Mouse (Mus musculus) MEL (cell line): ENCODE data around the gene Gtpbp4. TPM values are rescaled to one million over a fixed set of nuclear protein-coding genes. Genes with fewer than 3 reads are reported as not detected.
"Not testable (repeated sequence)": the region's sequence is repeated elsewhere in the genome, so short reads cannot be mapped to it uniquely, and the experiment has no call there.

Source experiments
- DNase-seq: peaks from one replicate; pipeline ENCODE4 v3.0.0; 2011; ENCODE audit warnings: low read depth, low spot score
- H3K27ac ChIP-seq: 2 replicates; pipeline ENCODE4 v1.5.1; 2012; ENCODE audit warnings: low read depth, mild to moderate bottlenecking, control low read depth, low read length, moderate library complexity; ENCODE audit not compliant: control insufficient read depth
- H3K27me3 ChIP-seq, 2 experiments: fragments of 150-350 bp in 1 of 2; sonication (generic) in 1 of 2; 2 replicates each; pipeline ENCODE4 v1.6.1; 2012; ENCODE audit warnings: low read length in 2 of 2, mild to moderate bottlenecking in 2 of 2, improper control_type of control experiment in 1 of 2, moderate library complexity in 1 of 2; ENCODE audit not compliant: insufficient read depth in 2 of 2, control insufficient read depth in 1 of 2
- H3K36me3 ChIP-seq, 2 experiments: 2 replicates each; pipeline ENCODE4 v1.6.1; 2012 to 2014; ENCODE audit warnings: low read length in 2 of 2, improper control_type of control experiment in 1 of 2, inconsistent platforms in 1 of 2, mild to moderate bottlenecking in 1 of 2; ENCODE audit not compliant: insufficient read depth in 2 of 2, control insufficient read depth in 1 of 2
- H3K4me1 ChIP-seq, 2 experiments: fragments of 150-350 bp in 1 of 2; sonication (generic) in 1 of 2; 2 replicates each; pipeline ENCODE4 v1.6.1; 2012; ENCODE audit warnings: low read length in 2 of 2, improper control_type of control experiment in 1 of 2, mild to moderate bottlenecking in 1 of 2; ENCODE audit not compliant: insufficient read depth in 2 of 2, control insufficient read depth in 1 of 2
- H3K4me3 ChIP-seq, 2 experiments: fragments of 150-350 bp in 1 of 2; sonication (generic) in 1 of 2; 2 replicates each; pipeline ENCODE4 v1.5.1; 2012; ENCODE audit warnings: low read depth in 2 of 2, low read length in 2 of 2, mild to moderate bottlenecking in 2 of 2, moderate library complexity in 2 of 2, control low read depth in 1 of 2, improper control_type of control experiment in 1 of 2; ENCODE audit not compliant: control insufficient read depth in 1 of 2, insufficient read depth in 1 of 2
- H3K79me2 ChIP-seq: 2 replicates; pipeline ENCODE4 v1.6.1; 2012; ENCODE audit warnings: mild to moderate bottlenecking, low read length, moderate library complexity; ENCODE audit not compliant: control insufficient read depth, poor library complexity, insufficient read depth
- H3K9ac ChIP-seq: 2 replicates; pipeline ENCODE4 v1.6.1; 2012; ENCODE audit warnings: low read depth, mild to moderate bottlenecking, control low read depth, low read length, moderate library complexity; ENCODE audit not compliant: control insufficient read depth, poor library complexity, severe bottlenecking
- H3K9me3 ChIP-seq: fragments of 150-350 bp; sonication (generic); replicated peaks from 2 replicates; pipeline ENCODE4 v1.6.1; 2012; ENCODE audit warnings: mild to moderate bottlenecking, low read length, improper control_type of control experiment, moderate library complexity; ENCODE audit not compliant: insufficient read depth
- BHLHE40 ChIP-seq: IDR thresholded peaks from 2 replicates; pipeline ENCODE4 v1.6.1; 2012; ENCODE audit warnings: low read depth, mild to moderate bottlenecking, inconsistent platforms, low read length, improper control_type of control experiment, borderline replicate concordance
- CHD1 ChIP-seq: IDR thresholded peaks from 2 replicates; pipeline ENCODE4 v1.6.1; 2012; ENCODE audit warnings: low read depth, mild to moderate bottlenecking, inconsistent platforms, low read length, improper control_type of control experiment
- CHD2 ChIP-seq: IDR thresholded peaks from 2 replicates; pipeline ENCODE4 v1.6.1; 2011; ENCODE audit warnings: low read length, improper control_type of control experiment
- ELF1 ChIP-seq: IDR thresholded peaks from 2 replicates; pipeline ENCODE4 v1.6.1; 2014; ENCODE audit warnings: low read depth, mild to moderate bottlenecking, inconsistent platforms, low read length, improper control_type of control experiment, moderate library complexity
- EP300 ChIP-seq, 2 experiments: IDR thresholded peaks; 2 replicates each; pipeline ENCODE4 v1.6.1; 2011; ENCODE audit warnings: improper control_type of control experiment in 2 of 2, low read length in 2 of 2, low read depth in 1 of 2, mild to moderate bottlenecking in 1 of 2
- ETS1 ChIP-seq: IDR thresholded peaks from 2 replicates; pipeline ENCODE4 v1.6.1; 2012; ENCODE audit warnings: low read depth, mild to moderate bottlenecking, inconsistent platforms, low read length, improper control_type of control experiment, moderate library complexity
- GABPA ChIP-seq: IDR thresholded peaks from 2 replicates; pipeline ENCODE4 v1.6.1; 2012; ENCODE audit warnings: low read depth, mild to moderate bottlenecking, inconsistent platforms, low read length, improper control_type of control experiment, moderate library complexity
- HCFC1 ChIP-seq: IDR thresholded peaks from 2 replicates; pipeline ENCODE4 v1.6.1; 2012; ENCODE audit warnings: low read depth, mild to moderate bottlenecking, inconsistent platforms, low read length, improper control_type of control experiment, moderate library complexity
- JUND ChIP-seq: IDR thresholded peaks from 2 replicates; pipeline ENCODE4 v1.6.1; 2011; ENCODE audit warnings: low read depth, mild to moderate bottlenecking, improper control_type of control experiment, low read length
- MAFK ChIP-seq: IDR thresholded peaks from 2 replicates; pipeline ENCODE4 v1.6.1; 2011; ENCODE audit warnings: low read depth, mild to moderate bottlenecking, low read length, improper control_type of control experiment, borderline replicate concordance
- MAX ChIP-seq: IDR thresholded peaks from 2 replicates; pipeline ENCODE4 v1.6.1; 2011; ENCODE audit warnings: low read length, improper control_type of control experiment
- MXI1 ChIP-seq: IDR thresholded peaks from 2 replicates; pipeline ENCODE4 v1.6.1; 2011; ENCODE audit warnings: mild to moderate bottlenecking, low read depth, low read length, improper control_type of control experiment
- MYB ChIP-seq: IDR thresholded peaks from 2 replicates; pipeline ENCODE4 v1.6.1; 2011; ENCODE audit warnings: mild to moderate bottlenecking, low read depth, low read length, improper control_type of control experiment
- MYC ChIP-seq: IDR thresholded peaks from 2 replicates; pipeline ENCODE4 v1.6.1; 2011; ENCODE audit warnings: low read depth, mild to moderate bottlenecking, low read length, improper control_type of control experiment, moderate library complexity
- NRF1 ChIP-seq: IDR thresholded peaks from 2 replicates; pipeline ENCODE4 v1.6.1; 2014; ENCODE audit warnings: low read depth, mild to moderate bottlenecking, inconsistent platforms, low read length, improper control_type of control experiment, moderate library complexity; ENCODE audit not compliant: poor library complexity, insufficient read depth, severe bottlenecking
- POLR2A ChIP-seq, 2 experiments: IDR thresholded peaks; 2 replicates each; pipeline ENCODE4 v1.6.1; 2011 to 2012; ENCODE audit warnings: low read length in 2 of 2, mild to moderate bottlenecking in 2 of 2, control low read depth in 1 of 2, improper control_type of control experiment in 1 of 2, low read depth in 1 of 2, moderate library complexity in 1 of 2; ENCODE audit not compliant: control insufficient read depth in 1 of 2, insufficient read depth in 1 of 2, poor library complexity in 1 of 2
- POLR2AphosphoS2 ChIP-seq: IDR thresholded peaks from 2 replicates; pipeline ENCODE4 v1.6.1; 2011; ENCODE audit warnings: low read length, improper control_type of control experiment
- SIN3A ChIP-seq: IDR thresholded peaks from 2 replicates; pipeline ENCODE4 v1.6.1; 2012; ENCODE audit warnings: low read length, improper control_type of control experiment, inconsistent platforms
- TCF12 ChIP-seq: IDR thresholded peaks from 2 replicates; pipeline ENCODE4 v1.6.1; 2014; ENCODE audit warnings: low read depth, mild to moderate bottlenecking, inconsistent platforms, low read length, improper control_type of control experiment, moderate library complexity
- UBTF ChIP-seq: IDR thresholded peaks from 2 replicates; pipeline ENCODE4 v1.6.1; 2012; ENCODE audit warnings: low read depth, mild to moderate bottlenecking, inconsistent platforms, low read length, improper control_type of control experiment, moderate library complexity, borderline replicate concordance; ENCODE audit not compliant: insufficient read depth
- USF1 ChIP-seq: IDR thresholded peaks from 2 replicates; pipeline ENCODE4 v1.6.1; 2014; ENCODE audit warnings: low read depth, mild to moderate bottlenecking, inconsistent platforms, low read length, improper control_type of control experiment, moderate library complexity
- USF2 ChIP-seq, 2 experiments: IDR thresholded peaks; 2 replicates each; pipeline ENCODE4 v1.6.1; 2011 to 2012; ENCODE audit warnings: improper control_type of control experiment in 2 of 2, low read length in 2 of 2, borderline replicate concordance in 1 of 2, inconsistent platforms in 1 of 2, low read depth in 1 of 2, mild to moderate bottlenecking in 1 of 2; ENCODE audit not compliant: insufficient read depth in 1 of 2
- ZMIZ1 ChIP-seq: IDR thresholded peaks from 2 replicates; pipeline ENCODE4 v1.6.1; 2012; ENCODE audit warnings: low read depth, mild to moderate bottlenecking, inconsistent platforms, low read length, improper control_type of control experiment, moderate library complexity
- ZNF384 ChIP-seq: IDR thresholded peaks from 2 replicates; pipeline ENCODE4 v1.6.1; 2012; ENCODE audit warnings: low read depth, mild to moderate bottlenecking, inconsistent platforms, low read length, improper control_type of control experiment
- polyA plus RNA-seq, 2 experiments: library from polyadenylated mRNA; stranded (reverse) in 1 of 2; unstranded in 1 of 2; fragments of >175 nt in 1 of 2; fragments of >200 nt in 1 of 2; gene quantifications; 2 replicates each; pipeline versions ENCODE4 v1.2.1 to v1.2.4; 2012; ENCODE audit warnings: low replicate concordance in 2 of 2, low read depth in 1 of 2; ENCODE audit not compliant: insufficient read length in 2 of 2, insufficient read depth in 1 of 2, missing spikeins in 1 of 2
- total RNA-seq: library from RNA; depleted of rRNA; stranded (reverse); fragments of 300-350 nt; gene quantifications from 2 replicates; pipeline ENCODE4 v1.2.3, GENCODE M21; 2012

Gene Gtpbp4
- total and polyA plus RNA-seq, 3 experiments: 121 to 172 (median 154) TPM

- no peak overlapping the region for H3K27ac ChIP-seq
- TF ChIP-seq USF2 (IDR thresholded peaks at IDR 0.05; ENCODE audit: borderline replicate concordance in 1 of 2, insufficient read depth in 1 of 2, low read depth in 1 of 2, low read length in 2 of 2) (no peak), MAFK (no peak), GABPA (no peak), MAX (no peak), USF1 (no peak), CHD1 (no peak), MYB (no peak), HCFC1 (no peak), POLR2A (IDR thresholded peaks at IDR 0.05; ENCODE audit: control insufficient read depth in 1 of 2, insufficient read depth in 1 of 2, low read depth in 1 of 2, low read length in 2 of 2, poor library complexity in 1 of 2) (no peak), ZNF384 (no peak), JUND (no peak), BHLHE40 (no peak), MYC (no peak), UBTF (no peak), ETS1 (no peak), CHD2 (no peak), POLR2AphosphoS2 (no peak), ZMIZ1 (no peak), NRF1 (no peak)
- TF ChIP-seq, all 39 proteins: peak for 0
- Histone ChIP-seq H3K36me3 (peaks cover 0 to 17% of the 10 kb centered on the region in 2 experiments; a peak in 2 of 4 replicates), H3K9me3 (no peaks in the 10 kb centered on the region), H3K4me3 (no peak overlapping the region), H3K79me2 (no peaks in the 10 kb centered on the region), H3K27me3 (no peaks in the 10 kb centered on the region; a peak in 1 of 4 replicates), H3K9ac (no peak overlapping the region), H3K4me1 (peaks cover 2 to 6% of the 10 kb centered on the region in 2 experiments; a peak in 1 of 4 replicates)
- DNase-seq: no peak
These were observed 7.4 kb upstream of the Gtpbp4 start for GRCm38 (mm10) chr13:9003306-9003705.

- no peaks in the 10 kb centered on the region for H3K27me3 ChIP-seq
- DNase-seq: peak; percentile 60
- H3K36me3 ChIP-seq: peaks cover 0 to 25% of the 10 kb centered on the region in 2 experiments; a peak in 2 of 4 replicates
- peak overlapping the region; percentile 28 for H3K9ac ChIP-seq
- peaks cover 6 to 9% of the 10 kb centered on the region in 2 experiments; a peak in 3 of 4 replicates for H3K4me1 ChIP-seq
- peak; percentile 48; the same call in 1 of the 2 replicates for TF ChIP-seq ZNF384
- TF ChIP-seq TCF12: peak; percentile 19; the same call in 1 of the 2 replicates
- peak; percentile 18; the same call in 1 of the 2 replicates for TF ChIP-seq MYC
- TF ChIP-seq POLR2AphosphoS2: no peak
- TF ChIP-seq SIN3A: 0 out of 2 replicates have a peak, but pooled peaks have one; percentile 35
- 0 out of 2 replicates have a peak, but pooled peaks have one; percentile 8 for TF ChIP-seq ETS1
- TF ChIP-seq EP300 (IDR thresholded peaks at IDR 0.05; ENCODE audit: low read depth in 1 of 2, low read length in 2 of 2): peak; percentile 20 to 31; a peak in 1 of 4 replicates
- TF ChIP-seq MXI1: no peak
- no peak for TF ChIP-seq ELF1
- peaks cover 18% of the 10 kb centered on the region for H3K79me2 ChIP-seq
- H3K27ac ChIP-seq: peak overlapping the region; percentile 38; the same call in 1 of the 2 replicates
- H3K4me3 ChIP-seq: peak overlapping the region; percentile 21 to 37; a peak in 3 of 4 replicates
- H3K9me3 ChIP-seq: no peaks in the 10 kb centered on the region
These were observed 3.6 kb upstream of the Gtpbp4 start for GRCm38 (mm10) chr13:8999464-8999863.

- not testable (repeated sequence) for H3K27me3 ChIP-seq, DNase-seq, H3K27ac ChIP-seq, H3K4me3 ChIP-seq, H3K9ac ChIP-seq, H3K9me3 ChIP-seq
- Histone ChIP-seq H3K4me1 (peaks cover 13% of the 10 kb centered on the region in 2 experiments), H3K36me3 (peaks cover 11 to 35% of the 10 kb centered on the region in 2 experiments; a peak in 3 of 4 replicates), H3K79me2 (peaks cover 35% of the 10 kb centered on the region)
These were observed 1.3 kb upstream of the Gtpbp4 start for GRCm38 (mm10) chr13:8997221-8997620.
